Mouse (Mus musculus) large intestine, adult 2 months (tissue): ENCODE data around the gene Tra2b. TPM values are rescaled to one million over a fixed set of nuclear protein-coding genes. Genes with fewer than 3 reads are reported as not detected.
"Not testable (repeated sequence)": the region's sequence is repeated elsewhere in the genome, so short reads cannot be mapped to it uniquely, and the experiment has no call there.

ENCODE experiments used
- DNase-seq: peaks from one replicate; pipeline ENCODE4 v3.0.0-alpha.2; 2012; ENCODE audit warnings: low read depth, low spot score
- WGBS: fragments of 180-500 bp; shearing (Covaris S2); methylation state at CpG from one replicate; pipeline ENCODE4 v1.1.7; 2018; 5-methylcytosine and 5-hydroxymethylcytosine counted together
- polyA plus RNA-seq: library from polyadenylated mRNA; depleted of rRNA; stranded (reverse); fragments of >200 nt; gene quantifications from 2 replicates; pipeline ENCODE4 v1.2.3, GENCODE M21; 2012; rRNA removed

The Tra2b gene
- polyA plus RNA-seq, 1 experiment, result 40.6 TPM

GRCm38 (mm10) chr16:22250307-22250706 is 15.5 kb downstream of the Tra2b start:
- 87% methylated on average over 5 of the region's 5 CpGs for WGBS
- DNase-seq, result no peak

GRCm38 (mm10) chr16:22249754-22250153 is 16.1 kb downstream of the Tra2b start:
- no peak for DNase-seq
- WGBS, result 92% methylated on average over 3 of the region's 3 CpGs

DNA sequence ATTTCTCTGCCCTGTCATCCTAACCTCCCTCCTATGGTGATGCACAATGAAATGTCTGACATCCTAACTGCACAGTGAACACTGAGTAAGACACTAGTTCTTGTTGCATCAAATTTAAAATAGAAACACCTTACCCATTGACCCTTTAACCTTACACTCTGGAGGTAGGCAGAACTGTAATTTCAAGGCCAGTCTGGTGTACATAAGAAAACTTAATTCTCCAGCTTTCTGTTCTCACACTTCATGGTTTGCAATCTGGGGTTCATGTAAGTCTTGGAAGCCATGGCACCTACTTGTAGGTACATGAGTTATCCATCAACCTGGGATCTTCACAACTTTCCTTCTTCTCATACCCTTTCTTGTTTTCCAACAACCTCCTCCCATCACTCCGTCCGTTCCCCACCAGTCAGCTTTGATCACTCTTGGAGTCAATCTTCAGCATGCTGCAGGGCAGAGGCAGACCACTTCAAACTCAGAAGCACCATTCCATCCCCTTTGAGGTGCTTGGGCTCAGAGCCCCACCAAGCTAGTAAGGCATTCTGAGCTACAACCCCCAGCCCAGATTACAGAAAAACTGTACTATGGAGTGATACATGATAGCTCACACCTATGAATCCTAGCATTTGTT is 23.5 kb downstream of the Tra2b start:
- DNase-seq, result no peak
- 100% methylated on average over 2 of the region's 2 CpGs for WGBS

- DNase-seq, result no peak
- WGBS, result 74% methylated on average over 6 of the region's 6 CpGs
Observed at GRCm38 (mm10) chr16:22241376-22242238, 24.2 kb downstream of the Tra2b start.

DNA sequence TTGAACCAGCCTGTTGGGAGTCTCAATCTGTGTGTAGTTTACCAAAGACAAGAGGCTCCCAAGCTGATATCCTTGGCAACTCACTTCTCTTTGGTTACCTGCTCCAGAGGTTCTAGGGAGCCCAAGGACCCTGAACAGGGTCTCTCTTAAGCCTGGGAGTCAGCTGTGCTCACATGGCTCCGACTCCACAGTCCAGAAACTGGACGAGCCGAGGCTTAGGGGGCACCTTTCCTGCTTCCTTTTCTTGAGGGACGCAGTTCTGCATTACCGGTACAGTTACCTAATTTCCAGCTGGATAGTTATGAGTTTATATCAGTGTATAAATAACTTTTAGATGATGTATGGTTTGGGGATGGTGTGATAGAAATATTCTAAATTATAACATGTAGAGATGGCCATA is 24.9 kb downstream of the Tra2b start:
- DNase-seq, result no peak
- 87% methylated on average over 5 of the region's 5 CpGs for WGBS

DNA sequence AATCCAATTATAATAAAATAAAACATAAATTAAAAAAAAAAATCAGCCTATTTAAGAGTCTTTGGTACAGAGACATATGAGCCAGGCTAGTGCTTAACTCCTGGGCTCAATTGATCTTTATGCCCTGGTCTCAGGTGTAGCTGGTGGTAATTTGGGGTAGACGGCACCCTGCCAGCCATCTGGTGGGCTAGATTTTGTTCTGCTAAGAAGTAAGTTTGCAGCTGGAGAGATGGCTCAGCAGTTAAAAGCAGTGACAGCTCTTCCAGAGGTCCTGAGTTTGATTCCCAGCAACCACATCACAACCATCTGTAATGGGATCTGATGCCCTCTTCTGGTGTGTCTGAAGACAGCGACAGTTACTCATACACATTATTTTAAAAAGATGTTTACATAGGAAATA is 25.8 kb downstream of the Tra2b start:
- no peak for DNase-seq
- 80% methylated on average over 2 of the region's 2 CpGs for WGBS

DNA sequence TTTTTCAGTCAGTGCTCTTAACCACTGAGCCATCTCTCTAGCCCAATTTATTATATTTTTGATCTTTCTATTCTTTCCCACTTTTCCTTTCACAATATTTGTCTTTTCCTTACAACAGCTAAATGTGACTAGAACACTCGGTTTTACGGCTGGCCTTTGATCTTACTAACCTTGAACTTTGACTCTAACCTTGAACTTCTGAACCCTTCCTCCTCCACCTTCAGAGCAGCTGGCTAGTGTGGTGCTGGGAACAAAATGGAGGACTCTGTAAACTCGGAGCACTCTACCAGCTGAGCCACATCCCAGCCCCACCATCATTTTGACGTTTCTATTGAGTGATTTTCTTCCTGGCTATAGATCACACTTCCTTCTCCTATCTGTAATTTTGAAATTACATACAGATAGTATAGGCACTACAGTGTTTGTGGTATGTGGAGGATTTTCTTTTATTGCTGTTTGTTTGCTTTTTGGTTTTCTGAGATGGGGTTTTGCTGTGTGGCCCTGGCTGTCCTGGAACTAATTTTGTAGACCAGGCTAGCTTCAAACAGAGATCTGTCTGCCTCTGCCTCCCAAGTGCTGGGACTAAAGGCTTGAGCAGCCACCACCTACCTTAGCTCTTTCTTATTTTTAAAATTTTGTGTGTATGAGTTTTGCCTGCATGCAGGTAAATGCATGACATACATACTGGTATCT is 26.7 kb downstream of the Tra2b start:
- 46% methylated on average over 4 of the region's 4 CpGs for WGBS
- no peak for DNase-seq

- 78% methylated on average over 4 of the region's 4 CpGs for WGBS
- DNase-seq, result not testable (repeated sequence)
Observed at GRCm38 (mm10) chr16:22238402-22238801, 27.4 kb downstream of the Tra2b start.

DNA sequence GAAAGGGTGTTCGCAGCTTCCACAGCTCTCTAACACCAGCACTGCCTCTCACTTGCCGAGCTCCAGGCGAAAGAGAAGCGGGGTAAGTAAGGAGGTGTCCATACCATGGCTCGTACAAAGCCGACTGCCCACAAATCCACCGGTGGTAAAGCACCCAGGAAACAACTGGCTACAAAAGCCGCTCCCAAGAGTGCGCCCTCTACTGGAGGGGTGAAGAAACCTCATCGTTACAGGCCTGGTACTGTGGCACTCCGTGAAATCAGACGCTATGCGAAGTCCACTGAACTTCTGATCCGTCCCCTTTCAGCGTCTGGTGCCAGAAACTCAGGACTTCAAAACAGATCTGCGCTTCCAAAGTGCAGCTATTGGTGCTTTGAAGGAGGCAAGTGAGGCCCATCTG is 29.0 kb downstream of the Tra2b start:
- 91% methylated on average over 16 of the region's 16 CpGs for WGBS
- DNase-seq, result no peak

DNA sequence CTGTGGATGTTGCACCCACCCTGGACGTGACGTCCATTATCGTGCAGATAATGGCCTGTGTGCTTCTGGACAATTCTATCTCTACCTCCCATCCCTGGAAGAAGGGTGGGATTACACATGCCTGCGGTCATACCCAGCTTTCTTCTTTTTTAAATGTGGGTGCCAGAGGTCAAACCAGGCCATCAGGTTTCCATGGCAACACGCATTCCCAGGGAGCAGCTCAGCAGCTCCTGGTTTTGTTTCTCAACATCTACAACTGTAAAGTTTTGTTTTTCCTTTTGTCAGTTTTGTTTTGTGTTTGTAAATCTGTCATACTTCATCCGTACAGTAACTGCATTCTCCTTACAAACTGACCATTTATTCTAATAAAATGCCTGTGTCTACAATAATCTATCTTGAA is 31.3 kb downstream of the Tra2b start:
- DNase-seq, result no peak
- 81% methylated on average over 6 of the region's 6 CpGs for WGBS

DNA sequence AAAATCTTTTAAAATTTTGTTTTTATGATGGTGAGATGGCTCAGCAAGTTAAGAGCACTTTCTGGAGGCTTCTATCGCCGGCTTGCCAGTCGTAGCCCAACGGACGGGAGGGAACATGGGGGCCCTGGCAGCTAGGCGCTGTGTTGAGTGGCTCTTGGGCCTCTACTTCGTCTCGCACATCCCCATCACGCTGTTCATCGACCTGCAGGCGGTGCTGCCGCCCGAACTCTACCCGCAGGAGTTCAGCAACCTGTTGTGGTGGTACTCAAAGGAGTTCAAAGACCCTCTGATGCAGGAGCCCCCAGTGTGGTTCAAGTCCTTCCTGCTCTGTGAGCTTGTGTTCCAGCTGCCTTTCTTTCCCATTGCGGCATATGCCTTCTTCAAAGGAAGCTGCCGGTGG is 35.5 kb downstream of the Tra2b start:
- WGBS, result 87% methylated on average over 16 of the region's 16 CpGs
- not testable (repeated sequence) for DNase-seq

GRCm38 (mm10) chr16:22203501-22203900 is 62.3 kb downstream of the Tra2b start:
- 76% methylated on average over 1 of the region's 1 CpGs for WGBS
- DNase-seq, result no peak

DNA sequence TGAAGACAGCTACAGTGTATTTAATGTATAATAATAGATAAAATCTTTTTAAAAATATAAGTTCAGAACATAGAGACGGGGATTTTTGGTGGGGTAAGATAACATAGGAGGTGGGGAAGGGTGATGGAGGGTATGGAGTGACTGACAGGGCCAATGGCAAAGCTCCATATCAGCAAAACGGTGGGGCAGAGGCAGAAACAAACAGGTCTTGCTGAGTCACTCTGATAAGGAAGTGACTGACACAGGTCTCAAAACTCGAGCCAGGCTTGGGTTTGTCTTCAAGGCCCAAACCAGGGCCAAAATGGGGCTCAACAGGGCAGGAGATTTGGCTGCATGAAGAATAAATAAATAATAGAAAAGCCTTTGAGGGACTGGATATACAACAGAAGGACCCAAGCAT is 63.9 kb downstream of the Tra2b start:
- DNase-seq, result no peak
- 57% methylated on average over 3 of the region's 3 CpGs for WGBS

DNA sequence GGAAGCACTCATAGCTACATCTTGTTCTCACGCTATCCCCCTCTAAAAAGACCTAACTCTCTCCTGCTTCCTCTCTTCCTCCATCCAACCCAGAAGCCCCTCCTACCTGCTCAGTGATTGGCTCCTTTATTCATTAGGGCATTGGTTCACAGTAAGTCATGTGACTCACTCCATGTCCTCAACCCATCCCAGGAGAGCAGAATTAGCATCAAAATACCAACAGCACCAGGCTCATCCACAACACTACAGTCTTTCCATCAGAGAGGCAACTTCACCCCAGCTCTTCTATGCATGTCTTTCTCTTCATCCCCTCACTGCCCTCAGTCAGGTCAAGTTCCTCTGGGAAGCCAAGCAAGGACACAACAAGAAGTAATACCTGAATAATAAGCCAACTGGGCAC is 65.3 kb downstream of the Tra2b start:
- 86% methylated on average over 1 of the region's 1 CpGs for WGBS
- DNase-seq, result no peak

Other genes with a start within 250 kb of the Tra2b start
- gene Igf2bp2, start 102.7 kb downstream of the Tra2b start, polyA plus RNA-seq, result 9.7 and 11.5 TPM in 2 replicates
- gene Etv5, start 173.7 kb upstream of the Tra2b start, polyA plus RNA-seq, result 4.8 and 5.6 TPM in 2 replicates